Mouse (Mus musculus) cortical plate, adult 2 months (tissue): ENCODE data around the gene Tnpo3. TPM values are rescaled to one million over a fixed set of nuclear protein-coding genes. Genes with fewer than 3 reads are reported as not detected.

Experiments used
- H3K27ac ChIP-seq: fragments of 200-500 bp; 2 replicates; pipeline ENCODE4 v1.5.1; 2012; ENCODE audit warnings: low read length, control low read depth, inconsistent platforms; ENCODE audit not compliant: insufficient read depth
- H3K4me1 ChIP-seq: fragments of 200-500 bp; 2 replicates; pipeline ENCODE4 v1.6.1; 2011; ENCODE audit warnings: low read length; ENCODE audit not compliant: control insufficient read depth, insufficient read depth
- H3K4me3 ChIP-seq: fragments of 200-500 bp; 2 replicates; pipeline ENCODE4 v1.5.1; 2011; ENCODE audit warnings: mild to moderate bottlenecking, low read length, control low read depth; ENCODE audit not compliant: insufficient read depth
- CTCF ChIP-seq: fragments of 200-500 bp; IDR thresholded peaks from 2 replicates; pipeline ENCODE4 v1.5.1; 2011; ENCODE audit warnings: mild to moderate bottlenecking, control low read depth, low read length; ENCODE audit not compliant: insufficient read depth; ENCODE audit errors: extremely low read depth
- POLR2A ChIP-seq: fragments of 200-500 bp; IDR thresholded peaks from 2 replicates; pipeline ENCODE4 v1.6.1; 2011; ENCODE audit warnings: mild to moderate bottlenecking, low read length, control low read depth; ENCODE audit not compliant: insufficient read depth; ENCODE audit errors: extremely low read depth
- polyA plus RNA-seq: library from polyadenylated mRNA; depleted of rRNA; stranded (reverse); fragments of >200 nt; gene quantifications from 2 replicates; pipeline ENCODE4 v1.2.3, GENCODE M21; 2012

Gene Tnpo3
- polyA plus RNA-seq, 1 experiment: 52.4 TPM

- Histone ChIP-seq H3K4me3 (no peak overlapping the region), H3K27ac (no peak overlapping the region), H3K4me1 (no peaks in the 10 kb centered on the region)
- peak; percentile 80 for TF ChIP-seq CTCF
- no peak for TF ChIP-seq POLR2A
Measured at GRCm38 (mm10) chr6:29517139-29517538, 92.5 kb downstream of the Tnpo3 start.

- H3K4me1 ChIP-seq: no peaks in the 10 kb centered on the region
- no peak overlapping the region for H3K4me3 ChIP-seq
- TF ChIP-seq POLR2A (no peak), CTCF (no peak)
- no peak overlapping the region for H3K27ac ChIP-seq
Measured at GRCm38 (mm10) chr6:29513284-29513683, 96.4 kb downstream of the Tnpo3 start.

GRCm38 (mm10) chr6:29509086-29509485 lies 100.6 kb downstream of the Tnpo3 start:
- Histone ChIP-seq H3K4me1 (no peaks in the 10 kb centered on the region), H3K4me3 (no peak overlapping the region), H3K27ac (no peak overlapping the region)
- TF ChIP-seq POLR2A (no peak), CTCF (no peak)

- H3K4me1 ChIP-seq: no peaks in the 10 kb centered on the region
- H3K27ac ChIP-seq: no peak within 1 kb of the TSS
- peak within 1 kb of the TSS; percentile 24; the same call in 1 of the 2 replicates for H3K4me3 ChIP-seq
- TF ChIP-seq POLR2A: no peak
- no peak for TF ChIP-seq CTCF
Measured at GRCm38 (mm10) chr6:29507447-29508309, 102.0 kb downstream of the Tnpo3 start, which contains the start of gene Kcp. Kcp (minus strand) TSS chr6:29507952.

- Histone ChIP-seq H3K4me1 (no peaks in the 10 kb centered on the region), H3K4me3 (peak overlapping the region; percentile 24; the same call in 1 of the 2 replicates), H3K27ac (no peak overlapping the region)
- TF ChIP-seq POLR2A (no peak), CTCF (no peak)
Measured at GRCm38 (mm10) chr6:29506834-29507233, 102.9 kb downstream of the Tnpo3 start.

GRCm38 (mm10) chr6:29505493-29505892 lies 104.2 kb downstream of the Tnpo3 start:
- TF ChIP-seq CTCF (no peak), POLR2A (no peak)
- H3K4me1 ChIP-seq: no peaks in the 10 kb centered on the region
- no peak overlapping the region for H3K4me3 ChIP-seq
- H3K27ac ChIP-seq: no peak overlapping the region

- Histone ChIP-seq H3K4me3 (no peak overlapping the region), H3K27ac (no peak overlapping the region)
- TF ChIP-seq CTCF: peak; percentile 31; the same call in 1 of the 2 replicates
- no peak for TF ChIP-seq POLR2A
Measured at GRCm38 (mm10) chr6:29501599-29501998, 108.1 kb downstream of the Tnpo3 start.

GRCm38 (mm10) chr6:29500810-29501209 lies 108.9 kb downstream of the Tnpo3 start:
- H3K27ac ChIP-seq: no peak overlapping the region
- no peak for TF ChIP-seq POLR2A
- no peak for TF ChIP-seq CTCF
- H3K4me3 ChIP-seq: no peak overlapping the region
- H3K4me1 ChIP-seq: no peaks in the 10 kb centered on the region

More at GRCm38 (mm10) chr6:29501599-29501998, 108.1 kb downstream of the Tnpo3 start:
- no peaks in the 10 kb centered on the region for H3K4me1 ChIP-seq

GRCm38 (mm10) chr6:29500177-29500576 lies 109.5 kb downstream of the Tnpo3 start:
- H3K4me3 ChIP-seq: no peak overlapping the region
- H3K27ac ChIP-seq: no peak overlapping the region
- TF ChIP-seq POLR2A (no peak), CTCF (no peak)
- H3K4me1 ChIP-seq: no peaks in the 10 kb centered on the region

- Histone ChIP-seq H3K27ac (no peak overlapping the region), H3K4me1 (no peaks in the 10 kb centered on the region), H3K4me3 (no peak overlapping the region)
- no peak for TF ChIP-seq POLR2A
- no peak for TF ChIP-seq CTCF
Measured at GRCm38 (mm10) chr6:29497791-29498190, 111.9 kb downstream of the Tnpo3 start.
